Mouse (Mus musculus): ENCODE data around the gene Abr.

The Abr gene

GRCm38 (mm10) chr11:76467073-76467472 is 155.0 kb downstream of the Abr start:
- no peak for DNase-seq (ENCODE audit: extremely low spot score, low spot score)

GRCm38 (mm10) chr11:76465879-76466278 is 156.2 kb downstream of the Abr start:
- no peak for DNase-seq (ENCODE audit: extremely low spot score, low spot score)

- no peak for DNase-seq (ENCODE audit: extremely low spot score, low spot score)
Observed at GRCm38 (mm10) chr11:76461696-76462095, 160.4 kb downstream of the Abr start.

- no peak for DNase-seq (ENCODE audit: extremely low spot score, low spot score)
Observed at GRCm38 (mm10) chr11:76461201-76461600, 160.9 kb downstream of the Abr start.

- no peak for DNase-seq (ENCODE audit: extremely low spot score, low spot score)
Observed at GRCm38 (mm10) chr11:76459489-76459888, 162.6 kb downstream of the Abr start.

- DNase-seq (ENCODE audit: extremely low spot score, low spot score) = no peak
Observed at GRCm38 (mm10) chr11:76458730-76459129, 163.4 kb downstream of the Abr start.

GRCm38 (mm10) chr11:76456897-76457296 is 165.2 kb downstream of the Abr start:
- DNase-seq (ENCODE audit: extremely low spot score, low spot score) = no peak

- DNase-seq (ENCODE audit: extremely low spot score, low spot score) = peak; percentile 90
Observed at GRCm38 (mm10) chr11:76456233-76456632, 165.9 kb downstream of the Abr start.

- peak; percentile 68 for DNase-seq (ENCODE audit: extremely low spot score, low spot score)
Observed at GRCm38 (mm10) chr11:76454492-76454891, 167.6 kb downstream of the Abr start.

- DNase-seq (ENCODE audit: extremely low spot score, low spot score) = peak; percentile 59
Observed at GRCm38 (mm10) chr11:76450202-76450561, 171.9 kb downstream of the Abr start.

- peak; percentile 60 for DNase-seq (ENCODE audit: extremely low spot score, low spot score)
Observed at GRCm38 (mm10) chr11:76449520-76450201, 172.5 kb downstream of the Abr start.

GRCm38 (mm10) chr11:76446251-76446650 is 175.9 kb downstream of the Abr start:
- DNase-seq (ENCODE audit: extremely low spot score, low spot score) = peak; percentile 56

GRCm38 (mm10) chr11:76445459-76445858 is 176.7 kb downstream of the Abr start:
- no peak for DNase-seq (ENCODE audit: extremely low spot score, low spot score)

GRCm38 (mm10) chr11:76439666-76440065 is 182.4 kb downstream of the Abr start:
- no peak for DNase-seq (ENCODE audit: extremely low spot score, low spot score)

GRCm38 (mm10) chr11:76436864-76437437 is 185.2 kb downstream of the Abr start:
- DNase-seq (ENCODE audit: extremely low spot score, low spot score) = peak; percentile 58

- no peak for DNase-seq (ENCODE audit: extremely low spot score, low spot score)
Observed at GRCm38 (mm10) chr11:76436009-76436408, 186.1 kb downstream of the Abr start.

- DNase-seq (ENCODE audit: extremely low spot score, low spot score) = peak; percentile 35
Observed at GRCm38 (mm10) chr11:76429966-76430631, 192.0 kb downstream of the Abr start.

GRCm38 (mm10) chr11:76429556-76429955 is 192.6 kb downstream of the Abr start:
- no peak for DNase-seq (ENCODE audit: extremely low spot score, low spot score)

- DNase-seq (ENCODE audit: extremely low spot score, low spot score) = no peak
Observed at GRCm38 (mm10) chr11:76429046-76429445, 193.1 kb downstream of the Abr start.

GRCm38 (mm10) chr11:76427781-76428180 is 194.3 kb downstream of the Abr start:
- no peak for DNase-seq (ENCODE audit: extremely low spot score, low spot score)

- no peak for DNase-seq (ENCODE audit: extremely low spot score, low spot score)
Observed at GRCm38 (mm10) chr11:76425749-76426148, 196.4 kb downstream of the Abr start.

- DNase-seq (ENCODE audit: extremely low spot score, low spot score) = no peak
Observed at GRCm38 (mm10) chr11:76420896-76421295, 201.2 kb downstream of the Abr start.

GRCm38 (mm10) chr11:76419179-76419578 is 202.9 kb downstream of the Abr start:
- no peak for DNase-seq (ENCODE audit: extremely low spot score, low spot score)

All from neural tube, embryonic 10.5 days (tissue).